Mouse (Mus musculus): ENCODE results near the gene Fos. TPM values are rescaled to one million over a fixed set of nuclear protein-coding genes. Genes with fewer than 3 reads are reported as not detected.
"Not testable (repeated sequence)": the region's sequence is repeated elsewhere in the genome, so short reads cannot be mapped to it uniquely, and the experiment has no call there.

Fos gene
- polyA plus RNA-seq, 1 experiment from 2014 or later, result 0.89 TPM

GRCm38 (mm10) chr12:85519553-85519952, 45.9 kb downstream of the Fos start:
- Histone ChIP-seq H3K9ac (ENCODE audit: low read length) (no peak overlapping the region), H3K27ac (replicated peaks; ENCODE audit: low read depth, low read length) (no peak overlapping the region), H3K27me3 (ENCODE audit: control insufficient read depth, insufficient read depth, low read length) (no peaks in the 10 kb centered on the region), H3K36me3 (ENCODE audit: control insufficient read depth, insufficient read depth, low read length) (no peaks in the 10 kb centered on the region), H3K4me3 (ENCODE audit: low read depth, low read length) (no peak overlapping the region), H3K4me1 (ENCODE audit: control insufficient read depth, insufficient read depth, low read length) (peaks cover 8% of the 10 kb centered on the region), H3K4me2 (ENCODE audit: low read depth, severe bottlenecking) (no peak overlapping the region), H3K9me3 (ENCODE audit: control insufficient read depth, low read length) (no peaks in the 10 kb centered on the region)
- WGBS, result 88% methylated on average over 6 of the region's 6 CpGs
- ATAC-seq (ENCODE audit: insufficient number of reproducible peaks, low FRiP score, low TSS enrichment, low read depth) (no peak), DNase-seq (ENCODE audit: low spot score) (no peak)

- Histone ChIP-seq H3K27ac (replicated peaks; ENCODE audit: low read depth, low read length) (no peak overlapping the region), H3K27me3 (ENCODE audit: control insufficient read depth, insufficient read depth, low read length) (no peaks in the 10 kb centered on the region), H3K4me2 (ENCODE audit: low read depth, severe bottlenecking) (no peak overlapping the region), H3K36me3 (ENCODE audit: control insufficient read depth, insufficient read depth, low read length) (no peaks in the 10 kb centered on the region), H3K4me1 (ENCODE audit: control insufficient read depth, insufficient read depth, low read length) (peaks cover 8% of the 10 kb centered on the region), H3K4me3 (ENCODE audit: low read depth, low read length) (no peak overlapping the region), H3K9ac (ENCODE audit: low read length) (no peak overlapping the region), H3K9me3 (ENCODE audit: control insufficient read depth, low read length) (no peaks in the 10 kb centered on the region)
- ATAC-seq (ENCODE audit: insufficient number of reproducible peaks, low FRiP score, low TSS enrichment, low read depth) (no peak), DNase-seq (ENCODE audit: low spot score) (no peak)
- WGBS, result 91% methylated on average over 6 of the region's 6 CpGs
Measured at GRCm38 (mm10) chr12:85521101-85521500, 47.4 kb downstream of the Fos start.

- Histone ChIP-seq H3K9ac (ENCODE audit: low read length) (no peak overlapping the region), H3K27me3 (ENCODE audit: control insufficient read depth, insufficient read depth, low read length) (no peaks in the 10 kb centered on the region), H3K27ac (replicated peaks; ENCODE audit: low read depth, low read length) (no peak overlapping the region), H3K9me3 (ENCODE audit: control insufficient read depth, low read length) (no peaks in the 10 kb centered on the region), H3K4me2 (ENCODE audit: low read depth, severe bottlenecking) (no peak overlapping the region), H3K4me1 (ENCODE audit: control insufficient read depth, insufficient read depth, low read length) (peaks cover 8% of the 10 kb centered on the region), H3K4me3 (ENCODE audit: low read depth, low read length) (no peak overlapping the region), H3K36me3 (ENCODE audit: control insufficient read depth, insufficient read depth, low read length) (no peaks in the 10 kb centered on the region)
- no peak for DNase-seq (ENCODE audit: low spot score)
- no peak for ATAC-seq (ENCODE audit: insufficient number of reproducible peaks, low FRiP score, low TSS enrichment, low read depth)
- WGBS, result 69% methylated on average over 1 of the region's 1 CpGs
Measured at GRCm38 (mm10) chr12:85521673-85522072, 48.0 kb downstream of the Fos start.

- no peak overlapping the region for H3K4me3 ChIP-seq (ENCODE audit: low read depth, low read length)
Measured at GRCm38 (mm10) chr12:85522631-85523388, 49.1 kb downstream of the Fos start.

GRCm38 (mm10) chr12:85523421-85524192, 49.9 kb downstream of the Fos start:
- Histone ChIP-seq H3K4me2 (ENCODE audit: low read depth, severe bottlenecking) (no peak overlapping the region), H3K27me3 (ENCODE audit: control insufficient read depth, insufficient read depth, low read length) (no peaks in the 10 kb centered on the region), H3K4me1 (ENCODE audit: control insufficient read depth, insufficient read depth, low read length) (peaks cover 8% of the 10 kb centered on the region), H3K9ac (ENCODE audit: low read length) (no peak overlapping the region), H3K9me3 (ENCODE audit: control insufficient read depth, low read length) (no peaks in the 10 kb centered on the region), H3K36me3 (ENCODE audit: control insufficient read depth, insufficient read depth, low read length) (no peaks in the 10 kb centered on the region), H3K4me3 (ENCODE audit: low read depth, low read length) (no peak overlapping the region), H3K27ac (replicated peaks; ENCODE audit: low read depth, low read length) (no peak overlapping the region)
- 57% methylated on average over 14 of the region's 14 CpGs for WGBS
- ATAC-seq (ENCODE audit: insufficient number of reproducible peaks, low FRiP score, low TSS enrichment, low read depth) (peak; percentile 21; the same call in 1 of the 2 replicates), DNase-seq (ENCODE audit: low spot score) (no peak)

More at GRCm38 (mm10) chr12:85522631-85523388, 49.1 kb downstream of the Fos start:
- no peak for ATAC-seq (ENCODE audit: insufficient number of reproducible peaks, low FRiP score, low TSS enrichment, low read depth)
- H3K9ac ChIP-seq (ENCODE audit: low read length), result no peak overlapping the region
- H3K4me2 ChIP-seq (ENCODE audit: low read depth, severe bottlenecking), result no peak overlapping the region
- DNase-seq (ENCODE audit: low spot score), result no peak
- H3K36me3 ChIP-seq (ENCODE audit: control insufficient read depth, insufficient read depth, low read length), result no peaks in the 10 kb centered on the region
- WGBS, result 76% methylated on average over 7 of the region's 7 CpGs
- no peak overlapping the region for H3K27ac ChIP-seq (replicated peaks; ENCODE audit: low read depth, low read length)
- H3K4me1 ChIP-seq (ENCODE audit: control insufficient read depth, insufficient read depth, low read length), result peaks cover 8% of the 10 kb centered on the region
- no peaks in the 10 kb centered on the region for H3K9me3 ChIP-seq (ENCODE audit: control insufficient read depth, low read length)
- H3K27me3 ChIP-seq (ENCODE audit: control insufficient read depth, insufficient read depth, low read length), result no peaks in the 10 kb centered on the region

GRCm38 (mm10) chr12:85524193-85524858, 50.6 kb downstream of the Fos start:
- peak; percentile 6; the same call in 1 of the 2 replicates for ATAC-seq (ENCODE audit: insufficient number of reproducible peaks, low FRiP score, low TSS enrichment, low read depth)
- Histone ChIP-seq H3K9ac (ENCODE audit: low read length) (no peak overlapping the region), H3K4me3 (ENCODE audit: low read depth, low read length) (no peak overlapping the region), H3K36me3 (ENCODE audit: control insufficient read depth, insufficient read depth, low read length) (no peaks in the 10 kb centered on the region), H3K27ac (replicated peaks; ENCODE audit: low read depth, low read length) (no peak overlapping the region), H3K27me3 (ENCODE audit: control insufficient read depth, insufficient read depth, low read length) (no peaks in the 10 kb centered on the region), H3K9me3 (ENCODE audit: control insufficient read depth, low read length) (no peaks in the 10 kb centered on the region), H3K4me1 (ENCODE audit: control insufficient read depth, insufficient read depth, low read length) (peaks cover 8% of the 10 kb centered on the region), H3K4me2 (ENCODE audit: low read depth, severe bottlenecking) (no peak overlapping the region)
- 51% methylated on average over 8 of the region's 8 CpGs for WGBS
- DNase-seq (ENCODE audit: low spot score), result no peak

GRCm38 (mm10) chr12:85524859-85525495, 51.3 kb downstream of the Fos start:
- WGBS, result 63% methylated on average over 11 of the region's 11 CpGs
- H3K4me2 ChIP-seq (ENCODE audit: low read depth, severe bottlenecking), result not testable (repeated sequence)

More at GRCm38 (mm10) chr12:85524859-85525495, 51.3 kb downstream of the Fos start:
- H3K9me3 ChIP-seq (ENCODE audit: control insufficient read depth, low read length); H3K4me1 ChIP-seq (ENCODE audit: control insufficient read depth, insufficient read depth, low read length); H3K4me3 ChIP-seq (ENCODE audit: low read depth, low read length); H3K9ac ChIP-seq (ENCODE audit: low read length); H3K36me3 ChIP-seq (ENCODE audit: control insufficient read depth, insufficient read depth, low read length); DNase-seq (ENCODE audit: low spot score); H3K27me3 ChIP-seq (ENCODE audit: control insufficient read depth, insufficient read depth, low read length); ATAC-seq (ENCODE audit: insufficient number of reproducible peaks, low FRiP score, low TSS enrichment, low read depth); H3K27ac ChIP-seq (replicated peaks; ENCODE audit: low read depth, low read length): not testable (repeated sequence)
